Mouse (Mus musculus): ENCODE measurements around the gene 5330417C22Rik. TPM values are rescaled to one million over a fixed set of nuclear protein-coding genes. Genes with fewer than 3 reads are reported as not detected.
"Not testable (repeated sequence)": the region's sequence is repeated elsewhere in the genome, so short reads cannot be mapped to it uniquely, and the experiment has no call there.

Gene 5330417C22Rik
- total RNA-seq, 2 experiments from 2014 or later = 26.9 to 31.9 TPM

GRCm38 (mm10) chr3:108535896-108536516 is 330 bp downstream of the 5330417C22Rik start:
- no peak for DNase-seq (ENCODE audit: low spot score in 2 of 2)
- intact Hi-C loops (cut with DNase I) = no loop called here

GRCm38 (mm10) chr3:108533951-108534350 is 2.4 kb downstream of the 5330417C22Rik start, which contains the start of gene 1700013F07Rik:
1700013F07Rik (plus strand) TSS chr3:108534150.
- intact Hi-C loops (cut with DNase I) = no loop called here
- DNase-seq (ENCODE audit: low spot score in 2 of 2) = no peak

GRCm38 (mm10) chr3:108533114-108533885 is 3.0 kb downstream of the 5330417C22Rik start:
- no peak for DNase-seq (ENCODE audit: low spot score in 2 of 2)
- intact Hi-C loops (cut with DNase I) = no loop called here

- intact Hi-C loops (cut with DNase I) = no loop called here
- no peak for DNase-seq (ENCODE audit: low spot score in 2 of 2)
Measured at GRCm38 (mm10) chr3:108528489-108528888, 7.8 kb downstream of the 5330417C22Rik start.

- intact Hi-C loops (cut with DNase I) = no loop called here
- no peak for DNase-seq (ENCODE audit: low spot score in 2 of 2)
Measured at GRCm38 (mm10) chr3:108523415-108523814, 12.9 kb downstream of the 5330417C22Rik start.

- intact Hi-C loops (cut with DNase I) = no loop called here
- no peak for DNase-seq (ENCODE audit: low spot score in 2 of 2)
Measured at GRCm38 (mm10) chr3:108518276-108518675, 18.1 kb downstream of the 5330417C22Rik start.

GRCm38 (mm10) chr3:108513465-108513864 is 22.9 kb downstream of the 5330417C22Rik start:
- intact Hi-C loops (cut with DNase I) = no loop called here
- no peak for DNase-seq (ENCODE audit: low spot score in 2 of 2)

GRCm38 (mm10) chr3:108510716-108511483 is 25.4 kb downstream of the 5330417C22Rik start:
- intact Hi-C loops (cut with DNase I) = no loop called here
- DNase-seq (ENCODE audit: low spot score in 2 of 2) = peak; percentile 28 to 31

GRCm38 (mm10) chr3:108510156-108510555 is 26.2 kb downstream of the 5330417C22Rik start:
- intact Hi-C loops (cut with DNase I) = no loop called here
- no peak for DNase-seq (ENCODE audit: low spot score in 2 of 2)

- intact Hi-C loops (cut with DNase I) = no loop called here
- no peak for DNase-seq (ENCODE audit: low spot score in 2 of 2)
Measured at GRCm38 (mm10) chr3:108508745-108509474, 27.4 kb downstream of the 5330417C22Rik start.

- no peak for DNase-seq (ENCODE audit: low spot score in 2 of 2)
- intact Hi-C loops (cut with DNase I) = no loop called here
Measured at GRCm38 (mm10) chr3:108503908-108504307, 32.4 kb downstream of the 5330417C22Rik start.

GRCm38 (mm10) chr3:108501411-108501810 is 34.9 kb downstream of the 5330417C22Rik start:
- DNase-seq (ENCODE audit: low spot score in 2 of 2); intact Hi-C loops (cut with DNase I): not testable (repeated sequence)

- intact Hi-C loops (cut with DNase I) = no loop called here
- no peak for DNase-seq (ENCODE audit: low spot score in 2 of 2)
Measured at GRCm38 (mm10) chr3:108499826-108500225, 36.5 kb downstream of the 5330417C22Rik start.

GRCm38 (mm10) chr3:108497602-108498001 is 38.7 kb downstream of the 5330417C22Rik start:
- DNase-seq (ENCODE audit: low spot score in 2 of 2) = no peak
- intact Hi-C loops (cut with DNase I) = no loop called here

- DNase-seq (ENCODE audit: low spot score in 2 of 2) = no peak
- intact Hi-C loops (cut with DNase I) = no loop called here
Measured at GRCm38 (mm10) chr3:108495486-108495885, 40.9 kb downstream of the 5330417C22Rik start.

GRCm38 (mm10) chr3:108494861-108495474 is 41.4 kb downstream of the 5330417C22Rik start:
- no peak for DNase-seq (ENCODE audit: low spot score in 2 of 2)
- intact Hi-C loops (cut with DNase I) = no loop called here

- intact Hi-C loops (cut with DNase I) = no loop called here
- DNase-seq (ENCODE audit: low spot score in 2 of 2) = no peak
Measured at GRCm38 (mm10) chr3:108489968-108490367, 46.4 kb downstream of the 5330417C22Rik start.

- no peak for DNase-seq (ENCODE audit: low spot score in 2 of 2)
- intact Hi-C loops (cut with DNase I) = no loop called here
Measured at GRCm38 (mm10) chr3:108484749-108485148, 51.6 kb downstream of the 5330417C22Rik start.

- no peak for DNase-seq (ENCODE audit: low spot score in 2 of 2)
- intact Hi-C loops (cut with DNase I) = no loop called here
Measured at GRCm38 (mm10) chr3:108478800-108479199, 57.5 kb downstream of the 5330417C22Rik start.

Measured in left cerebral cortex, postnatal 14 days (tissue).